Mouse (Mus musculus): Measurements from ENCODE around the gene Gm43638. TPM values are rescaled to one million over a fixed set of nuclear protein-coding genes. Genes with fewer than 3 reads are reported as not detected.
"Not testable (repeated sequence)": the region's sequence is repeated elsewhere in the genome, so short reads cannot be mapped to it uniquely, and the experiment has no call there.

Gm43638 gene
- polyA plus RNA-seq, 1 experiment from 2014 or later: not detected

DNA sequence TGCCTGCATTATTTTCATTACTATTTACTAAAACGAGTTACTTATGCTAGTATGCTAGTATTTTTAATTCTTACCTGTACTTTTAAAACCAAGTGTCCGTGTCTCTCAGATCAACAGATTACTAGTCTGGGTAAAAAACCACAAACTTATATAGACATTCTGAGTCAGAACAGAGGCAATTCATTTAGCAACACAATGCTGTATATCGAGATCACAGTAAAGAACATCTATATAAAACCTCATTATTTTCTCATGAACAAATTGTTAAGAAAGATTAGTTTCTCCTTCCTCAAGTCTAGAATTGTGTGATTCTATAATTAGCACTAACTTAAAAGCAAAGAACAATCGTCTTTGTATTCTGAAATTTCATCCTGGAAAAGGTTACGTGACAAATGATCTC is 4.4 kb downstream of the Gm43638 start, which contains the start of gene Ugt2a2:
Gene Ugt2a2, minus strand, starts transcription at position 101 of the 400 bp plus-strand sequence.
- 65% methylated on average over 5 of the region's 5 CpGs for WGBS
- no peak within 1 kb of the TSS for H3K4me3 ChIP-seq (ENCODE audit: low read length)
- no peaks in the 10 kb centered on the region for H3K36me3 ChIP-seq (ENCODE audit: control insufficient read depth, insufficient read depth)
- H3K4me2 ChIP-seq (ENCODE audit: low read depth, low read length): no peak within 1 kb of the TSS
- no peaks in the 10 kb centered on the region for H3K4me1 ChIP-seq (ENCODE audit: control insufficient read depth, insufficient read depth, low read length)
- H3K27me3 ChIP-seq (ENCODE audit: control insufficient read depth, insufficient read depth, low read length): no peaks in the 10 kb centered on the region
- no peak within 1 kb of the TSS for H3K27ac ChIP-seq (ENCODE audit: low read length)
- H3K9me3 ChIP-seq (replicated peaks; ENCODE audit: control insufficient read depth, low read length): no peaks in the 10 kb centered on the region
- ATAC-seq (replicated peaks; ENCODE audit: extremely low read depth, insufficient read depth, low FRiP score): no peak
- no peak within 1 kb of the TSS for H3K9ac ChIP-seq (ENCODE audit: low read length)

- H3K4me3 ChIP-seq (ENCODE audit: low read length): no peak overlapping the region
- ATAC-seq (replicated peaks; ENCODE audit: extremely low read depth, insufficient read depth, low FRiP score): no peak
- no peak overlapping the region for H3K27ac ChIP-seq (ENCODE audit: low read length)
- no peaks in the 10 kb centered on the region for H3K27me3 ChIP-seq (ENCODE audit: control insufficient read depth, insufficient read depth, low read length)
- H3K4me2 ChIP-seq (ENCODE audit: low read depth, low read length): no peak overlapping the region
- no peaks in the 10 kb centered on the region for H3K36me3 ChIP-seq (ENCODE audit: control insufficient read depth, insufficient read depth)
- no peaks in the 10 kb centered on the region for H3K4me1 ChIP-seq (ENCODE audit: control insufficient read depth, insufficient read depth, low read length)
- 48% methylated on average over 1 of the region's 1 CpGs for WGBS
- H3K9ac ChIP-seq (ENCODE audit: low read length): no peak overlapping the region
- no peaks in the 10 kb centered on the region for H3K9me3 ChIP-seq (replicated peaks; ENCODE audit: control insufficient read depth, low read length)
Measured at GRCm38 (mm10) chr5:87458810-87459209, 27.8 kb downstream of the Gm43638 start.

DNA sequence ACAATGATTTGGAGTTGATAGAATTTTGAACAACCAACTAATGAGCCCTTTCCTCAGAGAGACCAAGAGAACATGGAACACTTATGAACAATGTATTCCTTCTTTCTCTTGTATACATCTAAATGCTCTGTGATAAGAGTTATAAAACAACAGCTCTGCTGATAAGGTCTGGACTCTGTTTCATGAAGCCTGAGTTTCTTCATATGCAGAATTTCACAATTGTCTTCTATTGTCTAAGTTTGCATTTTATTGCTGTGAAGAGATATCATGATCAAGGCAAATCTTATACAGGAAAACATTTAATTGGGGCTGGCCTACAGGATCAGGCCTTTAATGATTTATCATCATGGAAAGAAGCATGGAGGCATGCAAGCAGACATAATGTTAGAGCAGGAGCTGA is 28.9 kb downstream of the Gm43638 start:
- Histone ChIP-seq H3K9me3 (replicated peaks; ENCODE audit: control insufficient read depth, low read length) (no peaks in the 10 kb centered on the region), H3K4me2 (ENCODE audit: low read depth, low read length) (no peak overlapping the region), H3K27ac (ENCODE audit: low read length) (no peak overlapping the region), H3K27me3 (ENCODE audit: control insufficient read depth, insufficient read depth, low read length) (no peaks in the 10 kb centered on the region), H3K4me1 (ENCODE audit: control insufficient read depth, insufficient read depth, low read length) (no peaks in the 10 kb centered on the region), H3K4me3 (ENCODE audit: low read length) (no peak overlapping the region), H3K36me3 (ENCODE audit: control insufficient read depth, insufficient read depth) (no peaks in the 10 kb centered on the region), H3K9ac (ENCODE audit: low read length) (no peak overlapping the region)
- ATAC-seq (replicated peaks; ENCODE audit: extremely low read depth, insufficient read depth, low FRiP score): no peak

GRCm38 (mm10) chr5:87456216-87456850 is 30.3 kb downstream of the Gm43638 start:
- H3K4me2 ChIP-seq (ENCODE audit: low read depth, low read length): no peak overlapping the region
- H3K9me3 ChIP-seq (replicated peaks; ENCODE audit: control insufficient read depth, low read length): no peaks in the 10 kb centered on the region
- H3K4me3 ChIP-seq (ENCODE audit: low read length): no peak overlapping the region
- 77% methylated on average over 3 of the region's 3 CpGs for WGBS
- no peaks in the 10 kb centered on the region for H3K36me3 ChIP-seq (ENCODE audit: control insufficient read depth, insufficient read depth)
- H3K27me3 ChIP-seq (ENCODE audit: control insufficient read depth, insufficient read depth, low read length): no peaks in the 10 kb centered on the region
- H3K27ac ChIP-seq (ENCODE audit: low read length): no peak overlapping the region
- ATAC-seq (replicated peaks; ENCODE audit: extremely low read depth, insufficient read depth, low FRiP score): no peak
- H3K9ac ChIP-seq (ENCODE audit: low read length): no peak overlapping the region
- no peaks in the 10 kb centered on the region for H3K4me1 ChIP-seq (ENCODE audit: control insufficient read depth, insufficient read depth, low read length)

GRCm38 (mm10) chr5:87455519-87455918 is 31.1 kb downstream of the Gm43638 start:
- Histone ChIP-seq H3K9ac (ENCODE audit: low read length) (no peak overlapping the region), H3K9me3 (replicated peaks; ENCODE audit: control insufficient read depth, low read length) (no peaks in the 10 kb centered on the region), H3K27ac (ENCODE audit: low read length) (no peak overlapping the region), H3K36me3 (ENCODE audit: control insufficient read depth, insufficient read depth) (no peaks in the 10 kb centered on the region), H3K4me1 (ENCODE audit: control insufficient read depth, insufficient read depth, low read length) (no peaks in the 10 kb centered on the region), H3K4me3 (ENCODE audit: low read length) (no peak overlapping the region), H3K27me3 (ENCODE audit: control insufficient read depth, insufficient read depth, low read length) (no peaks in the 10 kb centered on the region), H3K4me2 (ENCODE audit: low read depth, low read length) (no peak overlapping the region)
- no peak for ATAC-seq (replicated peaks; ENCODE audit: extremely low read depth, insufficient read depth, low FRiP score)

GRCm38 (mm10) chr5:87452514-87452913 is 34.1 kb downstream of the Gm43638 start:
- H3K9me3 ChIP-seq (replicated peaks; ENCODE audit: control insufficient read depth, low read length); H3K4me3 ChIP-seq (ENCODE audit: low read length); H3K9ac ChIP-seq (ENCODE audit: low read length); H3K4me1 ChIP-seq (ENCODE audit: control insufficient read depth, insufficient read depth, low read length); H3K36me3 ChIP-seq (ENCODE audit: control insufficient read depth, insufficient read depth); H3K27me3 ChIP-seq (ENCODE audit: control insufficient read depth, insufficient read depth, low read length); H3K27ac ChIP-seq (ENCODE audit: low read length); ATAC-seq (replicated peaks; ENCODE audit: extremely low read depth, insufficient read depth, low FRiP score); H3K4me2 ChIP-seq (ENCODE audit: low read depth, low read length): not testable (repeated sequence)
- 70% methylated on average over 3 of the region's 5 CpGs for WGBS

DNA sequence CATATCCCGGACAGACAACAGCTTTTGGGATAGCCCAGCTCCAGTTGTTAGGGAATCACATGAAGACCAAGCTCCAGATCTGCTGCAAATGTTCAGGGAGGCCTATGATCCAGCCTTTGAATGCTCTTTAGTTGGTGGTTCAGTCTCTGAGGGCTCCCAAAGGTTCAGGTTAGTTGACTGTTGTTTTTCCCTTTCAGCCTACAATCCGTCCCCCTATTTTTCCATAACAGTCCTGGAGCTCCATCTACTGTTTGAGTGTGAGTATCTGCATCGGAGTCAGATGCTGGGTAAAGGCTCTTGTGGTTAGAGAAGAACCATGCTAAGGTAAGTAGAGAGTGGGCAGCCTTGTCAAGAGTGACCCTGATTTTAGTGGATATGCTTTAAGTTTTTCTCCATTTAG is 50.3 kb downstream of the Gm43638 start:
- no peaks in the 10 kb centered on the region for H3K36me3 ChIP-seq (ENCODE audit: control insufficient read depth, insufficient read depth)
- no peaks in the 10 kb centered on the region for H3K9me3 ChIP-seq (replicated peaks; ENCODE audit: control insufficient read depth, low read length)
- H3K27ac ChIP-seq (ENCODE audit: low read length): no peak overlapping the region
- H3K4me2 ChIP-seq (ENCODE audit: low read depth, low read length): no peak overlapping the region
- 41% methylated on average over 3 of the region's 3 CpGs for WGBS
- H3K27me3 ChIP-seq (ENCODE audit: control insufficient read depth, insufficient read depth, low read length): no peaks in the 10 kb centered on the region
- ATAC-seq (replicated peaks; ENCODE audit: extremely low read depth, insufficient read depth, low FRiP score): no peak
- H3K4me1 ChIP-seq (ENCODE audit: control insufficient read depth, insufficient read depth, low read length): no peaks in the 10 kb centered on the region
- no peak overlapping the region for H3K9ac ChIP-seq (ENCODE audit: low read length)
- no peak overlapping the region for H3K4me3 ChIP-seq (ENCODE audit: low read length)

DNA sequence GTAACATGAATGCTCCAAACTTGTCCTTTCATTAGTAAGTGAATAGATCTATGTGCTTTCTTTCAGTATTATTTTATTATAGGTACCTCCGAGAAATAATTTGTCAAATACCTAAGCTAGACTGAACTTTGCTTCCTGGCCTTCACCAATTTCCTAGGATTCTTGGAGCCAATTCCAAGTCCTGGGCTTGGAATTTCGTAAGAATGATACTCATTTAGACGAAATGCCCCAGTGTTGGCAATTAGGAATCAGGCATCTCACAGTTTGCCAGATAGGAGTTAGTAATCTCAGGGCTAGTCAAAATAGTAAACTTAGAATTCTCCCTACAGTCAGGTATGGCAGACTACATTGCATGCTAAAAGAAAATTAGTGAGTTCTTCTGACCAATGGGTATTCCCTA is 60.9 kb downstream of the Gm43638 start:
- H3K4me2 ChIP-seq (ENCODE audit: low read depth, low read length): no peak overlapping the region
- 66% methylated on average over 3 of the region's 3 CpGs for WGBS
- no peaks in the 10 kb centered on the region for H3K36me3 ChIP-seq (ENCODE audit: control insufficient read depth, insufficient read depth)
- no peak for ATAC-seq (replicated peaks; ENCODE audit: extremely low read depth, insufficient read depth, low FRiP score)
- no peaks in the 10 kb centered on the region for H3K27me3 ChIP-seq (ENCODE audit: control insufficient read depth, insufficient read depth, low read length)
- no peaks in the 10 kb centered on the region for H3K9me3 ChIP-seq (replicated peaks; ENCODE audit: control insufficient read depth, low read length)
- H3K4me3 ChIP-seq (ENCODE audit: low read length): no peak overlapping the region
- H3K4me1 ChIP-seq (ENCODE audit: control insufficient read depth, insufficient read depth, low read length): no peaks in the 10 kb centered on the region
- H3K9ac ChIP-seq (ENCODE audit: low read length): no peak overlapping the region
- no peak overlapping the region for H3K27ac ChIP-seq (ENCODE audit: low read length)

- not testable (repeated sequence) for H3K4me1 ChIP-seq (ENCODE audit: control insufficient read depth, insufficient read depth, low read length); H3K36me3 ChIP-seq (ENCODE audit: control insufficient read depth, insufficient read depth); ATAC-seq (replicated peaks; ENCODE audit: extremely low read depth, insufficient read depth, low FRiP score); H3K9ac ChIP-seq (ENCODE audit: low read length); H3K27me3 ChIP-seq (ENCODE audit: control insufficient read depth, insufficient read depth, low read length); H3K27ac ChIP-seq (ENCODE audit: low read length); H3K9me3 ChIP-seq (replicated peaks; ENCODE audit: control insufficient read depth, low read length); H3K4me3 ChIP-seq (ENCODE audit: low read length); H3K4me2 ChIP-seq (ENCODE audit: low read depth, low read length)
- 79% methylated on average over 1 of the region's 2 CpGs for WGBS
Measured at GRCm38 (mm10) chr5:87424041-87424440, 62.6 kb downstream of the Gm43638 start, which contains the start of gene Ugt2b38. TSS of gene Ugt2b38 (minus strand) at chr5:87424203.

Measured in heart, embryonic 16.5 days (tissue).